Comparison of ENCODE assay signal across 9 mouse cellular contexts in the genomic region with DNA sequence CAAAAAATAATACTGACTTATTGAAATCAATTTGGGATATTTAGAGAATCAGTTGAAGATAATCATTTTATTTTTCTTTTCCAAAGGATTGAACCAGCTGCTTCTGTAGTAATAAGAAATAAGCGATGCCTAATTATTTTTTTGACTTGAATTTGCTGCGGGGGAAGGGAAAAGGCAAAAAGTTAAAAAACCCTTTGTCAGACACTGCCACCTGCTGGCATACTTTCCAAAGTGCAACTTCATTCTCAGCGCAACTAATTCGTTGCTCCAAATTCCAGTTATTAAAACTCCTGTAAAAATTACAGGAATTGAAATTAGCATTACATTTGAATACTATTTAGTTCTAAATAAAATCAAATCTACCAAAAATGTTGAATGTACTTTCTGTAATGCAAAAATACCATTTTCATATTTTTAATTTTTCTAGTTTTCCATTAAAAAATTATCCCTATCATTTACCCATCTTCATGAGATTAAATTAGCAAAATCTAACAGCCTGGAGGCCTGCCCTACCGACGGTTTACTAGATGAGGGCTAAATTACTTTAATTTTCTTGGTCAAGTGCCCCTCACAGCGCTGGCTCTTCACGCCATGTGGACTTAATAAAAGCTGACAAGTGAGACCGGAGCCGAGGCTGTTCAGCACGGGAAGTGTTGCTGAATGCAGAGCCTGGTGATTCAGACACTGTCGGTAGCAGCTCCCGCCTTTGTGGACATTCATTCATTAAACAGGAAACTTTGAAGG.
DNase-seq lines count a peak whose midpoint lies in the region; ATAC-seq and TF ChIP-seq lines count a peak whose summit lies in the region.
"Had no signal": no experiment of that assay in that cellular context is flagged by ENCODE, and none has a peak within 500 bp of the region (broad histone marks: within the 10 kb centered on the region; RNA-seq: fewer than 3 reads in every experiment).

No protein-coding gene starts in this region.

- H3K9ac ChIP-seq in kidney, embryonic 14.5 days (ENCODE audit: low read depth, low read length): no peak overlapping the region

- no peak for TF ChIP-seq POLR2A in kidney, adult 2 months (IDR thresholded peaks at IDR 0.05; ENCODE audit: low read depth, low read length)

- peak; percentile 36 for DNase-seq in kidney, adult 2 months
- DNase-seq in R1 (ENCODE audit: low read depth, low spot score): peak; percentile 32
- peak; percentile 66 for DNase-seq in embryonic facial prominence, embryonic 10.5 days (ENCODE audit: low spot score)
- peak; percentile 56 to 76 for DNase-seq in heart, postnatal 14 days
- peak; percentile 38 to 84 for DNase-seq in layer of hippocampus, postnatal 25 days (ENCODE audit: extremely low spot score in 1 of 2, low spot score in 1 of 2)
- peak; percentile 53 for DNase-seq in midbrain, embryonic 10.5 days (ENCODE audit: low spot score)
- DNase-seq in thymus, postnatal 4 days: peak; percentile 63

- no peak overlapping the region; the same call in 1 of the 2 replicates for H3K4me2 ChIP-seq in kidney, embryonic 14.5 days (replicated peaks; ENCODE audit: low read depth, low read length)

- no peaks in the 10 kb centered on the region for H3K9me3 ChIP-seq in kidney, embryonic 14.5 days (ENCODE audit: control insufficient read depth, low read length)
- H3K9me3 ChIP-seq in embryonic facial prominence, embryonic 10.5 days: no peaks in the 10 kb centered on the region
- no peaks in the 10 kb centered on the region for H3K9me3 ChIP-seq in midbrain, embryonic 10.5 days (replicated peaks)

- peak; percentile 28; the same call in 1 of the 2 replicates for TF ChIP-seq CTCF in kidney, adult 2 months (conservative IDR thresholded peaks at IDR 0.05; ENCODE audit: insufficient read depth, insufficient read length, low read depth, low read length)

- ATAC-seq in kidney, embryonic 14.5 days (ENCODE audit: low FRiP score, low TSS enrichment): no peak

- H3K4me3 ChIP-seq in kidney, adult 2 months (ENCODE audit: insufficient read depth, low read depth, low read length): no peak overlapping the region
- no peak overlapping the region; the same call in 1 of the 2 replicates for H3K4me3 ChIP-seq in kidney, embryonic 14.5 days (ENCODE audit: low read length)
- peak overlapping the region; percentile 37; the same call in 1 of the 2 replicates for H3K4me3 ChIP-seq in embryonic facial prominence, embryonic 10.5 days
- H3K4me3 ChIP-seq in midbrain, embryonic 10.5 days: no peak overlapping the region
- H3K4me3 ChIP-seq: megakaryocyte, embryonic 14.5 days had no signal

- intact Hi-C loops in heart, postnatal 14 days (cut with DNase I): loop anchor here (5.0 to 10.0 kb wide), 5 partner anchors 123 to 585 kb away; a partner anchor contains a TSS

- H3K27me3 ChIP-seq in kidney, adult 2 months (replicated peaks; ENCODE audit: control insufficient read depth, insufficient read depth, low read length): no peaks in the 10 kb centered on the region
- no peaks in the 10 kb centered on the region for H3K27me3 ChIP-seq in kidney, embryonic 14.5 days (ENCODE audit: control insufficient read depth, insufficient read depth, low read length)
- H3K27me3 ChIP-seq in embryonic facial prominence, embryonic 10.5 days (replicated peaks; ENCODE audit: low read depth, poor library complexity, severe bottlenecking): peaks cover 24% of the 10 kb centered on the region
- peaks cover 28% of the 10 kb centered on the region for H3K27me3 ChIP-seq in midbrain, embryonic 10.5 days (ENCODE audit: low read depth, poor library complexity, severe bottlenecking)

- H3K27ac ChIP-seq in kidney, adult 2 months (ENCODE audit: insufficient read depth, low read depth, low read length): no peak overlapping the region
- H3K27ac ChIP-seq in kidney, embryonic 14.5 days (ENCODE audit: low read depth, low read length): no peak overlapping the region
- H3K27ac ChIP-seq in embryonic facial prominence, embryonic 10.5 days (replicated peaks): peak overlapping the region; percentile 54; the same call in 1 of the 2 replicates
- H3K27ac ChIP-seq in midbrain, embryonic 10.5 days (replicated peaks): peak overlapping the region; percentile 47

- no peaks in the 10 kb centered on the region for H3K4me1 ChIP-seq in kidney, adult 2 months (ENCODE audit: control insufficient read depth, insufficient read depth, low read length)
- H3K4me1 ChIP-seq in kidney, embryonic 14.5 days (ENCODE audit: control insufficient read depth, insufficient read depth, low read length): no peaks in the 10 kb centered on the region
- H3K4me1 ChIP-seq in embryonic facial prominence, embryonic 10.5 days: peaks cover 16% of the 10 kb centered on the region
- H3K4me1 ChIP-seq in midbrain, embryonic 10.5 days: peaks cover 19% of the 10 kb centered on the region
- H3K4me1 ChIP-seq: megakaryocyte, embryonic 14.5 days had no signal

- 18% methylated on average over 13 of the region's 13 CpGs for WGBS in kidney, adult 2 months
- 16% methylated on average over 13 of the region's 13 CpGs for WGBS in kidney, embryonic 14.5 days
- WGBS in embryonic facial prominence, embryonic 10.5 days: 12% methylated on average over 13 of the region's 13 CpGs
- 17% methylated on average over 13 of the region's 13 CpGs for WGBS in midbrain, embryonic 10.5 days

- no peaks in the 10 kb centered on the region for H3K36me3 ChIP-seq in kidney, adult 2 months (ENCODE audit: control insufficient read depth, insufficient read depth, low read length)
- H3K36me3 ChIP-seq in kidney, embryonic 14.5 days (ENCODE audit: control insufficient read depth, insufficient read depth, low read length): no peaks in the 10 kb centered on the region
- H3K36me3 ChIP-seq in embryonic facial prominence, embryonic 10.5 days (replicated peaks): no peaks in the 10 kb centered on the region
- H3K36me3 ChIP-seq in midbrain, embryonic 10.5 days: no peaks in the 10 kb centered on the region

Comparison
In these comparisons a context has a peak if more than half of its experiments do, and no peak if none do; other contexts are left out.
1. H3K27ac ChIP-seq: peak in embryonic facial prominence, embryonic 10.5 days (single experiment) and midbrain, embryonic 10.5 days (single experiment); none in kidney, adult 2 months (single experiment) and kidney, embryonic 14.5 days (single experiment).
2. Peak in every context shown above with its lines, with median percentiles within 50 percentile points of each other: DNase-seq.